Mouse (Mus musculus): Measurements from ENCODE around the gene Mybphl. TPM values are rescaled to one million over a fixed set of nuclear protein-coding genes. Genes with fewer than 3 reads are reported as not detected.

The Mybphl gene
- polyA plus RNA-seq (2014; fragmentation: Illumina TruSeq; extraction: RNeasy Lipid Tissue Mini Kit (QIAGEN cat#74804)) = not detected

DNA sequence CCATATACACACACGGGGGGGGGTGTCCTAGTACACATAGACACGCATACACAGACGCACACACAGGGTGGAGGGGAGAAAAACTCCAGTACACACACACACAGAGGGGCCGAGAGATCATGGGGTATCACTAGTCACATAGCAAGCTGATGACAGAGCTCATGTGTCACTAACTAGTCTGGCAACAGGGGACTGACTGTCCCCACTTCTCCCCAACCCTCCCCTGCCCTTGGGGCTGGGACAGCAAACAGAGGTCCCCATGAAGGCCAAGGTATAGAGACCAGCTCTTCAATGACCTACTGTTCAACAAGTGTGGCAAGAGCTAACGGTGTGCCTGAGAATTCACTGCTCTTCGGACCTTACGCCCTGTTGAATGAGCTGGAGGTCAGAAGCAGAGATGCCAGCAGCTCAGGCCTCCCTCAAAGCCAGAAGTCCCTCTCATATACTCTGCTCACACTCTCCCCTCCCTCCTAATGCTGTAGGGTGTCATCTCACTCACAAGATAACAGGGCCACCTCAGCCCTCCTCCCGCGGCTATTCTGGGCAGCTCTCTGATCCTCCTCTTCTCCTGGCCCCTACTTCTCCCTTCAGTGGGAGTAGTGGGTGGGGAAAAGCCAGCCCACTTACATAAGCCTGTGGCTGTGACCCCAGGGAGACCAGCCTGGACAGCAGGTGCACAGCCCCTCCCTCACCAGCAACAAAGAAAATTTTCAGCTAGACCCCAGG, at the start of gene Mybphl:
Gene Mybphl (plus strand): TSS at position 642 of the 726 bp plus-strand sequence.

DNA sequence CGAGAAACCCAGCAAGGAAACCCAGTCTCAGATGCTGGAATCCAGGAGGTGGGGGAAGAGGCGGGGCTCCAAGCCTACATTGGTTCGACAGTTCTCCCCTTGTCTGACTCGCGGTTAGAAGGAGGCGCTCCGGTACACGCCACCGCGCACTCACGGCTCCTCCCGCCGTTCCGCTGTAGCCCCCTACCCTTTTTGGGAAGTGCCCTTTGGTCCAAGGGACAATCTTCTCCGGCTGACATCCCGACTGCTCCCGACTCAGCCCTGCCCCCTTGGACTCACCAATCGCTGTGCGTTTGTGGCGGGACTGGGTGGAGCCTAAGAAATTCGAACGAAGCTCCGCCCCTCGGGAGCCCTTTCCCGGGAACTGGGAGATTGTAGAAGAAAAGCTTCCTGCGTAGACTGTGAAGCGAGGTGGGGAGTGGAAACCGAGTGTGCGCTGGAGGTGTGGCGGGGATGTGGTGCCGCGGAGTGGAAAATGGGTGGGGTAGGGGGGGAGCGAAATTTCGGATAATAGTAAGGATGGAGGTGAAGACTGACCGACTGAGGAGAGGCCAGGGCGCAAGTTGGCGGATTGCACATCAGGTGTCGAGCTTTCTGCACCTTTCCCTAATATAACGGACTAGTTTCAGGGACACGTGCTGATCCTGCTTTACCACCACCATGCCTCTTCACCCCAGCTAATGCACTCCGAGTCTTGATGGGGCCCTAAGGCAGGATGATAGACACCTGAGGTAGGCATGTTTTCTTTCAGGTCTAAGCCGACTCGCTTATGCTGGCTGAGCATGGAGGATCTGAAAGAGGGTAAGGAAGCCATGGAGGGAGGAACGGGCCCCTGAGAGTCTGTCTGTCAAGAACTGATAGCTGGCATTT, 19.0 kb downstream of the Mybphl start, which contains the start of gene Psrc1:
Gene Psrc1 (plus strand): TSS at position 355 of the 870 bp plus-strand sequence.

DNA sequence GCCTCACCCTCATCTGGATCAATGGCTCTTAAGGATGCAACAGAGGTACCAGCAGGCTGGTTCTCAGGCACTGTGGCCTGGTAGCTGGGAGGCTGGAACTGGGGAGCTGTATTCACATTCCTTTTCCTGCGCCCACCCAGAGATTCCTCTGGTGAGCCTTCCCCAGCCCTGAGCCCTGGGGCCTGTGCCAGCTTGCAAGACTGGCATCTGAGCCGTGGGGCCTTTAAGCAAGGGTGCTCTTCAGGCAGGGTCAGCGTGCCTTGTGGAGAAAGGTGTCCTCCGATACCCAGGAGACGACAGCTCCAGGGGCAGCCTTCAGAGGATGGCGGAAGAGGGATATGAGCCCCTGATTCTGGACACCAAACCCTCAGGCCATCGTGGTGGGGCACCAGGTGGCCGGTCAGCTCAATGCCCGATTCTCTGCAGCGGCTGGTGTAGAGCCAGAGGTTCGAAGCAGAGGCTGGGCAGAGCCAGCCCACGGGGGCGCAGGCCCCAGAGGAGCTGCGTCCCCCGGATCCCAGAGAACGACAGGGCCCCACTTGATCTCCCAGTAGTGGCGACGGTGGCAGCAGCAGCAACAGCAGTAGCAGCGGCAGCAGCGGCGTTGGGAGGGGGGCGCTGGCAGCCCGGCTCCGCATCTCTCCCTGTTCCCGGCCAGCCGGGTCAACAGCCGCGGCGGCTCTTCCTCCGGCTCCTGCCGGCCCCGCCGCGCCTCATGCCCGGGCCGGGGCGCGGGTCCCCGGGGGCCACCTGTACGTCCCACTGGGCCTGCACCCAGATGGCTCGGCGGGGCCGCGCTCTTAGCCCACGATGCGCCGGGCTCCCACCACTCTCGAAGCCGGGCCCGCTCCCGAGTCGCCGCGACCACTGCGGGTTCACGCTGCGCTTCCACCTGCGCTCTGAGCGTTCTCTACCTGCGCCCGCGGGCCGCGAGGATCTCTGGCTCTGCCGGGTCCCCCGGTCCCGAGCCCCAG, 50.4 kb downstream of the Mybphl start, which contains the start of gene Celsr2:
Gene Celsr2 (minus strand): TSS at position 696 of the 974 bp plus-strand sequence.

Other genes starting within 250 kb of the Mybphl start
- gene Gnai3, start 218.8 kb upstream of the Mybphl start, polyA plus RNA-seq (2014; fragmentation: Illumina TruSeq; extraction: RNeasy Lipid Tissue Mini Kit (QIAGEN cat#74804)) = 422 TPM
- not detected for gene Gpr61, start 210.0 kb upstream of the Mybphl start, polyA plus RNA-seq (2014; fragmentation: Illumina TruSeq; extraction: RNeasy Lipid Tissue Mini Kit (QIAGEN cat#74804))
- gene Amigo1, start 178.6 kb upstream of the Mybphl start, polyA plus RNA-seq (2014; fragmentation: Illumina TruSeq; extraction: RNeasy Lipid Tissue Mini Kit (QIAGEN cat#74804)) = 8.3 TPM
- 3.5 TPM for gene Cyb561d1, start 163.7 kb upstream of the Mybphl start, polyA plus RNA-seq (2014; fragmentation: Illumina TruSeq; extraction: RNeasy Lipid Tissue Mini Kit (QIAGEN cat#74804))
- gene Atxn7l2, start 154.0 kb upstream of the Mybphl start, polyA plus RNA-seq (2014; fragmentation: Illumina TruSeq; extraction: RNeasy Lipid Tissue Mini Kit (QIAGEN cat#74804)) = 1.2 TPM
- gene Sypl2, start 138.3 kb upstream of the Mybphl start, polyA plus RNA-seq (2014; fragmentation: Illumina TruSeq; extraction: RNeasy Lipid Tissue Mini Kit (QIAGEN cat#74804)) = not detected
- 128 TPM for gene Psma5, start 108.0 kb upstream of the Mybphl start, polyA plus RNA-seq (2014; fragmentation: Illumina TruSeq; extraction: RNeasy Lipid Tissue Mini Kit (QIAGEN cat#74804))
- gene Sort1, start 80.8 kb upstream of the Mybphl start, polyA plus RNA-seq (2014; fragmentation: Illumina TruSeq; extraction: RNeasy Lipid Tissue Mini Kit (QIAGEN cat#74804)) = 20.5 TPM
- 1.4 TPM for gene Psrc1, start 18.9 kb downstream of the Mybphl start, polyA plus RNA-seq (2014; fragmentation: Illumina TruSeq; extraction: RNeasy Lipid Tissue Mini Kit (QIAGEN cat#74804))
- gene Celsr2, start 50.6 kb downstream of the Mybphl start, polyA plus RNA-seq (2014; fragmentation: Illumina TruSeq; extraction: RNeasy Lipid Tissue Mini Kit (QIAGEN cat#74804)) = 0.54 TPM
- 13.7 TPM for gene Sars, start 80.3 kb downstream of the Mybphl start, polyA plus RNA-seq (2014; fragmentation: Illumina TruSeq; extraction: RNeasy Lipid Tissue Mini Kit (QIAGEN cat#74804))
- gene 1700013F07Rik, start 169.2 kb downstream of the Mybphl start, polyA plus RNA-seq (2014; fragmentation: Illumina TruSeq; extraction: RNeasy Lipid Tissue Mini Kit (QIAGEN cat#74804)) = 2.0 TPM
- gene 5330417C22Rik, start 171.6 kb downstream of the Mybphl start, polyA plus RNA-seq (2014; fragmentation: Illumina TruSeq; extraction: RNeasy Lipid Tissue Mini Kit (QIAGEN cat#74804)) = 1.7 TPM
- gene Tmem167b, start 197.6 kb downstream of the Mybphl start, polyA plus RNA-seq (2014; fragmentation: Illumina TruSeq; extraction: RNeasy Lipid Tissue Mini Kit (QIAGEN cat#74804)) = 102 TPM
- 69.2 TPM for gene Taf13, start 206.8 kb downstream of the Mybphl start, polyA plus RNA-seq (2014; fragmentation: Illumina TruSeq; extraction: RNeasy Lipid Tissue Mini Kit (QIAGEN cat#74804))
- 46.2 TPM for gene Wdr47, start 226.4 kb downstream of the Mybphl start, polyA plus RNA-seq (2014; fragmentation: Illumina TruSeq; extraction: RNeasy Lipid Tissue Mini Kit (QIAGEN cat#74804))